Mouse (Mus musculus): Measurements from ENCODE around the gene Patz1.

DNA sequence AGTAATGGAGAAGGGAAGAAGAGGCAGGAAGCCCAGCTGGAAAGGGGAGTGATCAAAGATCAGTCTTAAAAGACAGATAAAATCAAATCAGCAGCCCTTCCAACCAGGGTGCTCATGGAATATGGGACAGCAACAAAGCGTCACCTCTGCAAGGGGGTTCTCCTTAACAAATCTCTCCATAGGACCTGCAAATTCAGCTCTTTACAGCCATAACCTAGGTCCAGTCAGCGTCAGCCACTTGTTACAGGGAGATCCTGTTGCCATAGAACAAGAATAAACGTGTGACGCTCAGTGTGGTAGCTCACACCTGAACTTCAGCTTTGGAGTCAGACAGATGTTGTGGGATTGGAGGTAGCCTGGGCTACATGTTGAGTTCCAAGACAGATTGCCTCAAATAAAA, 19.4 kb upstream of the Patz1 start:
- TF ChIP-seq FLI1 (IDR thresholded peaks at IDR 0.05; ENCODE audit: low read length): no peak
- TF ChIP-seq GATA1 (IDR thresholded peaks at IDR 0.05; ENCODE audit: borderline replicate concordance, low read length): no peak
